Mouse (Mus musculus) lung, embryonic 14.5 days (tissue): ENCODE results near the gene Rpa2. TPM values are rescaled to one million over a fixed set of nuclear protein-coding genes. Genes with fewer than 3 reads are reported as not detected.

Experiments
- ATAC-seq: fragments of 200-750 bp; cut with Nextera tagmentation; 2 replicates; pipeline ENCODE4 v1.8.0; 2017; ENCODE audit warnings: mild to moderate bottlenecking, moderate TSS enrichment, moderate library complexity; ENCODE audit not compliant: insufficient read depth
- DNase-seq: peaks from one replicate; pipeline ENCODE4 v3.0.0-alpha.2; 2015
- H3K27ac ChIP-seq: fragments of 300-500 bp; sonication (generic); 2 replicates; pipeline ENCODE4 v1.5.1; 2014; ENCODE audit warnings: low read depth, mild to moderate bottlenecking, moderate library complexity
- H3K27me3 ChIP-seq: fragments of 300-500 bp; sonication (generic); 2 replicates; pipeline ENCODE4 v1.6.1; 2014; ENCODE audit warnings: low read length, control low read depth; ENCODE audit not compliant: insufficient read depth
- H3K36me3 ChIP-seq: fragments of 300-500 bp; sonication (generic); 2 replicates; pipeline ENCODE4 v1.6.1; 2014; ENCODE audit warnings: control low read depth; ENCODE audit not compliant: insufficient read depth
- H3K4me1 ChIP-seq: fragments of 300-500 bp; sonication (generic); 2 replicates; pipeline ENCODE4 v1.6.1; 2014; ENCODE audit warnings: antibody characterized with exemption, control low read depth; ENCODE audit not compliant: insufficient read depth
- H3K4me2 ChIP-seq: fragments of 300-500 bp; sonication (generic); 2 replicates; pipeline ENCODE4 v1.6.1; 2014; ENCODE audit warnings: mild to moderate bottlenecking
- H3K4me3 ChIP-seq: fragments of 300-500 bp; sonication (generic); 2 replicates; pipeline ENCODE4 v1.5.1; 2014; ENCODE audit warnings: low read depth, low read length
- H3K9ac ChIP-seq: fragments of 300-500 bp; sonication (generic); 2 replicates; pipeline ENCODE4 v1.6.1; 2014
- H3K9me3 ChIP-seq: fragments of 300-500 bp; sonication (generic); 2 replicates; pipeline ENCODE4 v1.6.1; 2016; ENCODE audit warnings: low read depth, low read length, control low read depth
- CTCF ChIP-seq: IDR thresholded peaks from 2 replicates; pipeline ENCODE4 v1.5.1; 2016; ENCODE audit warnings: antibody characterized with exemption, low read depth
- WGBS: fragments of 180-500 bp; shearing (Covaris S2); extraction: QIAGEN DNeasy Blood & Tissue Kit; methylation state at CpG from one replicate; pipeline ENCODE4 v1.1.7; 2014; 5-methylcytosine and 5-hydroxymethylcytosine counted together
- polyA plus RNA-seq: library from polyadenylated mRNA; unstranded; fragments of >200 nt; fragmentation: Nextera tagmentation; extraction: Ambion mirVana; gene quantifications from 2 replicates; pipeline ENCODE4 v1.2.1, GENCODE M21; 2014

Rpa2 gene
- polyA plus RNA-seq, 1 experiment from 2014 or later, result 129 TPM

GRCm38 (mm10) chr4:132804331-132804730 is 36.2 kb downstream of the Rpa2 start:
- H3K9me3 ChIP-seq, result no peaks in the 10 kb centered on the region
- H3K27me3 ChIP-seq, result no peaks in the 10 kb centered on the region
- H3K27ac ChIP-seq, result no peak overlapping the region
- ATAC-seq (no peak), DNase-seq (no peak)
- WGBS, result 86% methylated on average over 6 of the region's 6 CpGs
- H3K4me2 ChIP-seq, result no peak overlapping the region
- no peak overlapping the region for H3K4me3 ChIP-seq
- H3K4me1 ChIP-seq, result no peaks in the 10 kb centered on the region
- H3K9ac ChIP-seq, result no peak overlapping the region
- H3K36me3 ChIP-seq, result no peaks in the 10 kb centered on the region
- no peak for TF ChIP-seq CTCF

- H3K27ac ChIP-seq, result no peak overlapping the region
- no peaks in the 10 kb centered on the region for H3K27me3 ChIP-seq
- TF ChIP-seq CTCF, result no peak
- H3K4me2 ChIP-seq, result no peak overlapping the region
- no peak for ATAC-seq
- no peaks in the 10 kb centered on the region for H3K36me3 ChIP-seq
- H3K4me3 ChIP-seq, result no peak overlapping the region
- no peaks in the 10 kb centered on the region for H3K9me3 ChIP-seq
- DNase-seq, result no peak
- no peaks in the 10 kb centered on the region for H3K4me1 ChIP-seq
- WGBS, result 77% methylated on average over 5 of the region's 5 CpGs
- no peak overlapping the region for H3K9ac ChIP-seq
Measured at GRCm38 (mm10) chr4:132805146-132805545, 37.0 kb downstream of the Rpa2 start.

DNA sequence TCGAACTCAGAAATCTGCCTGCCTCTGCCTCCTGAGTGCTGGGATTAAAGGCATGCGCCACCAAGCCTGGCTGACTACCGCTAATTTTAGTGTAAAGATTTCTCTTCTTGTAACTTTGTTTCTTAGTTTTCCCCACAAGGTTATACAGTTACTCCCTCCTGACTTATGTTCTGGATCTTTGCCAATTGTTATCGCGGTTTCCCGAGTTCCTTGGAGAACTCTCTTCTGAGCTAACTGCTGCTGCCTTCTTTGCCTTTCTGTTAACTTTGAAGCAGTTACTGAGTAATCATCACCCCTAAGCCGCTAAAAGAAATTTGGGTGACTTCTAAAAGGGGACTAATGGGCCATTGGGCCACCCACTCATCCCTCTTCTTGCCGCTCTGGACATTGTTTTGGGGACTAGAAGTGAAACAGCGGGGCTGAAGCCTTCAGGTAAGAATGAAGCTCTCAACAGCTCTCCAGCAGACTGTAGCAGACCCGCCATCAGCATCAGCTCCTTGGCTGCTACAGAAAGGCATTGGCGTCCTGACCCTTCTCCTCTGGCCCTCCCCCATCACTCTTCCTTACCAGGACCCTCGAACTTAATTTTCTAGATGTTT is 37.6 kb downstream of the Rpa2 start:
- ATAC-seq, result no peak

GRCm38 (mm10) chr4:132806620-132807191 is 38.6 kb downstream of the Rpa2 start:
- Histone ChIP-seq H3K27me3 (no peaks in the 10 kb centered on the region), H3K27ac (no peak overlapping the region), H3K4me3 (no peak overlapping the region), H3K9me3 (no peaks in the 10 kb centered on the region), H3K36me3 (no peaks in the 10 kb centered on the region), H3K4me1 (no peaks in the 10 kb centered on the region), H3K9ac (no peak overlapping the region), H3K4me2 (no peak overlapping the region)
- ATAC-seq (no peak), DNase-seq (no peak)
- no peak for TF ChIP-seq CTCF
- WGBS, result 82% methylated on average over 7 of the region's 7 CpGs

More for the DNA sequence above, 37.6 kb downstream of the Rpa2 start:
- peak; percentile 68 for DNase-seq
- Histone ChIP-seq H3K9ac (no peak overlapping the region), H3K4me3 (no peak overlapping the region), H3K36me3 (no peaks in the 10 kb centered on the region), H3K27me3 (no peaks in the 10 kb centered on the region), H3K4me1 (no peaks in the 10 kb centered on the region), H3K9me3 (no peaks in the 10 kb centered on the region), H3K27ac (no peak overlapping the region), H3K4me2 (no peak overlapping the region)
- no peak for TF ChIP-seq CTCF
- WGBS, result 65% methylated on average over 12 of the region's 12 CpGs

DNA sequence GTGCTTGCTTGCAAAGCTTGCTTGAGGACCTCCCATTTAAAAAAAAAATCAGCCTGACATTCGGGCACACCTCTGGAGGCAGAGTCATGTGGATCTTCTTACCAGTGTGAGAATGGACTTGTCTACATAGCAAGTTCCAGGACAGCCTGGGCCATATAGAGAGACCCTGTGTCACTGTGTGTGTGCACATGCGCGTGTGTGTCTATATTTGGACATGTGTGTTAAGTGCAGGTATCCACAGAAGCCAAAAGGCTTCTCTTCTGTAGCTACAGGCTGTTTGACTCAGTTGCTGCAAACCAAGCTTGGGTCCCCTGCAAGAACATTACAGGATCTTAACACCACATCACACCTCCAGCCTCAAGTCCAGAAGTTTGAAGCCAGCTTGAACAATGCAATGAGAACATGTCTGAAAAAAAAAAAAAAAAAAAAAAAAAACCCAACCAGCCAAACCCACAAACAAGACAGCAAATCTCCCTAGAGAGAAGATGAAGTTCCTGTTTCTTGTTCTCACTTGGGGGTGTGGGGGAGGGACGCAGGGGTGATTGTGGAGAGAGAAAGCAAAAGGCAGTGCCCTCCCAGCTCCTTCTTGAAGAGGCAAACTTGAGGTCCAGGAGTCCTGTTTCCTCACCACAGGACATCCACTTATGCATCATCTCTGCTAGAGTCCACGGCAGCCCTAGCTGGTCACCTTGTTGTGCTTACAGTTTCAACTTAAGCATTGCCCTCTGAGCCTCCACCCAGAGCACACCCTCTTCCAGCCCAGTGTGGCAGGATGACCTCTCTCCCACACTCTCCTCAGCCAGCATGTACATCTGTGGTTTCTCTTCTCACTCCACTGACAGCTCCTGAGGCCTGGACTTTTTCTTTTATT is 39.9 kb downstream of the Rpa2 start:
- no peaks in the 10 kb centered on the region for H3K27me3 ChIP-seq
- no peak overlapping the region for H3K27ac ChIP-seq
- no peaks in the 10 kb centered on the region; the same call in 1 of the 2 replicates for H3K9me3 ChIP-seq
- no peaks in the 10 kb centered on the region for H3K4me1 ChIP-seq
- TF ChIP-seq CTCF, result no peak
- no peak for ATAC-seq
- no peak overlapping the region for H3K4me3 ChIP-seq
- no peak for DNase-seq
- no peaks in the 10 kb centered on the region for H3K36me3 ChIP-seq
- H3K4me2 ChIP-seq, result no peak overlapping the region
- WGBS, result 68% methylated on average over 5 of the region's 5 CpGs
- no peak overlapping the region for H3K9ac ChIP-seq

DNA sequence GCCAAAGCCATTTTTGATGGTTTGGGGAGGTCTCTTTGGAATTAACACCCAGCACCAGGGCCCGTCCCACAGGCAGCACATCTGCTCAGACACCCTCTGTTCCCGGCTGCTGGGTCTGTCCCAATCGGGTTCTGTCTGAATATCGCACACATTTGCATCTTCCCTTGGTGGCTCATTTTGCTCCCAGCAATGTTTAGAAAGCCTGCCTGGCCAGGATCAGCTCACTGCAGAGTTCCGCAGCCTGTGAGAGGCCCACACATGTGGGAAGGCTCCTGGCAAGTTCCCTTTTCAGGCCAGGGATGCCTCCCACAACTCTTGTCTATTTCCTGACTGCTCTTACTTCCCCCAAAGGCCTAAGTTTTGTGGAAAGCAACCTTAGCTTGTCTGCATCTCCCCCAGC is 41.5 kb downstream of the Rpa2 start:
- WGBS, result 81% methylated on average over 5 of the region's 5 CpGs
- H3K4me1 ChIP-seq, result no peaks in the 10 kb centered on the region
- no peaks in the 10 kb centered on the region; the same call in 1 of the 2 replicates for H3K9me3 ChIP-seq
- DNase-seq (no peak), ATAC-seq (no peak)
- H3K4me3 ChIP-seq, result no peak overlapping the region
- H3K27me3 ChIP-seq, result no peaks in the 10 kb centered on the region
- H3K4me2 ChIP-seq, result no peak overlapping the region
- H3K36me3 ChIP-seq, result no peaks in the 10 kb centered on the region
- H3K27ac ChIP-seq, result no peak overlapping the region
- TF ChIP-seq CTCF, result no peak
- no peak overlapping the region for H3K9ac ChIP-seq

- Histone ChIP-seq H3K36me3 (no peaks in the 10 kb centered on the region), H3K9me3 (no peaks in the 10 kb centered on the region; the same call in 1 of the 2 replicates), H3K27ac (no peak overlapping the region), H3K4me2 (no peak overlapping the region), H3K4me1 (no peaks in the 10 kb centered on the region), H3K27me3 (no peaks in the 10 kb centered on the region), H3K4me3 (no peak overlapping the region), H3K9ac (no peak overlapping the region)
- no peak for DNase-seq
- no peak for TF ChIP-seq CTCF
- ATAC-seq, result no peak
- 81% methylated on average over 7 of the region's 7 CpGs for WGBS
Measured at GRCm38 (mm10) chr4:132816404-132816803, 48.3 kb downstream of the Rpa2 start.
